Mouse (Mus musculus): Measurements from ENCODE around the gene Gm8914. TPM values are rescaled to one million over a fixed set of nuclear protein-coding genes. Genes with fewer than 3 reads are reported as not detected.
"Not testable (repeated sequence)": the region's sequence is repeated elsewhere in the genome, so short reads cannot be mapped to it uniquely, and the experiment has no call there.

Gene Gm8914
- polyA plus RNA-seq (2015; fragmentation: Nextera tagmentation; extraction: Ambion mirVana), result not detected in 2 replicates

DNA sequence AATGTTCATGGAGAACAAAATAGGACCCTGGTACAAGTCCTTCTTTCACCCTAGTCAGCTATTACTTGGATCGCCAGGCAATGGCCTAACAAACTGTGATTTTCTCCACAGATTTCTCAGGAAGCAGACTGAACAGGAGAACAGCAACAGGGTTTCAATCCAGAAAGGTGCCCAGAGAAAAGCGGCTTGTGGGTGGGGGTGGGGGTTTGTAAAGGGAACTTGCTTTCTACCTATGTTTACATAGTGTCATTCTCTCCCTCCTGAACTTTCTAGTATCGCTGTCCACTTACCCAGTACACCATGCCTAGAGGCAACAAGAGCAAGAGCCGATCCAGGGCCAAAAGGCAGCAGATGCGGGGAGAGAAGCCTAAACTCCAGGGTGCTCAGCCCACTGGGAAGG is at the start of gene Gm8914:
TSS of gene Gm8914 (plus strand) at position 301 of the 400 bp plus-strand sequence.
- H3K27ac ChIP-seq (ENCODE audit: low read depth, low read length), result not testable (repeated sequence)

More for the DNA sequence above, at the start of gene Gm8914:
- ATAC-seq; H3K27me3 ChIP-seq (replicated peaks; ENCODE audit: control insufficient read depth, insufficient read depth, low read length); H3K4me3 ChIP-seq (ENCODE audit: low read depth, low read length); H3K9me3 ChIP-seq (ENCODE audit: control insufficient read depth); H3K4me1 ChIP-seq (replicated peaks; ENCODE audit: control insufficient read depth, insufficient read depth, low read length); H3K9ac ChIP-seq (ENCODE audit: low read depth, low read length); H3K4me2 ChIP-seq (replicated peaks; ENCODE audit: low read depth); H3K36me3 ChIP-seq (ENCODE audit: control insufficient read depth, insufficient read depth): not testable (repeated sequence)
- no CpG with 5 or more reads among the region's 5 CpGs for WGBS

Other genes starting within 250 kb of the Gm8914 start
- not detected in 2 replicates for gene Mageb2, start 148.4 kb upstream of the Gm8914 start, polyA plus RNA-seq (2015; fragmentation: Nextera tagmentation; extraction: Ambion mirVana)
- gene Gm5072, start 87.6 kb upstream of the Gm8914 start, polyA plus RNA-seq (2015; fragmentation: Nextera tagmentation; extraction: Ambion mirVana), result not detected in 2 replicates
- gene 1700084M14Rik, start 95.8 kb downstream of the Gm8914 start, polyA plus RNA-seq (2015; fragmentation: Nextera tagmentation; extraction: Ambion mirVana), result not detected in 2 replicates
- gene Gm14781, start 152.1 kb downstream of the Gm8914 start, polyA plus RNA-seq (2015; fragmentation: Nextera tagmentation; extraction: Ambion mirVana), result not detected in 2 replicates